Mouse (Mus musculus) neural tube, embryonic 12.5 days (tissue): Measurements from ENCODE around the gene Pnn. TPM values are rescaled to one million over a fixed set of nuclear protein-coding genes. Genes with fewer than 3 reads are reported as not detected.

ENCODE experiments used
- ATAC-seq: fragments of 200-750 bp; cut with Nextera tagmentation; 2 replicates; pipeline ENCODE4 v1.8.0; 2017; ENCODE audit warnings: low read depth, mild to moderate bottlenecking, moderate TSS enrichment, moderate library complexity; ENCODE audit not compliant: low FRiP score
- H3K27ac ChIP-seq: fragments of 300-500 bp; sonication (generic); 2 replicates; pipeline ENCODE4 v1.5.1; 2016
- H3K27me3 ChIP-seq: fragments of 300-500 bp; sonication (generic); replicated peaks from 2 replicates; pipeline ENCODE4 v1.6.1; 2016; ENCODE audit warnings: mild to moderate bottlenecking
- H3K36me3 ChIP-seq: fragments of 300-500 bp; sonication (generic); 2 replicates; pipeline ENCODE4 v1.6.1; 2016; ENCODE audit warnings: mild to moderate bottlenecking
- H3K4me1 ChIP-seq: fragments of 300-500 bp; sonication (generic); 2 replicates; pipeline ENCODE4 v1.6.1; 2016
- H3K4me2 ChIP-seq: fragments of 300-500 bp; sonication (generic); replicated peaks from 2 replicates; pipeline ENCODE4 v1.6.1; 2016; ENCODE audit warnings: mild to moderate bottlenecking
- H3K4me3 ChIP-seq: fragments of 300-500 bp; sonication (generic); 2 replicates; pipeline ENCODE4 v1.5.1; 2016
- H3K9ac ChIP-seq: fragments of 300-500 bp; sonication (generic); 2 replicates; pipeline ENCODE4 v1.6.1; 2016; ENCODE audit warnings: mild to moderate bottlenecking
- H3K9me3 ChIP-seq: fragments of 300-500 bp; sonication (generic); 2 replicates; pipeline ENCODE4 v1.6.1; 2016; ENCODE audit warnings: mild to moderate bottlenecking
- WGBS: fragments of 180-500 bp; shearing (Covaris S2); methylation state at CpG from one replicate; pipeline ENCODE4 v1.1.7; 2016; 5-methylcytosine and 5-hydroxymethylcytosine counted together
- polyA plus RNA-seq: library from polyadenylated mRNA; unstranded; fragments of >200 nt; fragmentation: Nextera tagmentation; extraction: Ambion mirVana; gene quantifications from 2 replicates; pipeline ENCODE4 v1.2.1, GENCODE M21; 2016

Gene Pnn
- polyA plus RNA-seq, result 109 and 112 TPM in 2 replicates

- H3K27me3 ChIP-seq, result no peaks in the 10 kb centered on the region
- peak within 1 kb of the TSS; percentile 99 for H3K4me3 ChIP-seq
- H3K9ac ChIP-seq, result peak within 1 kb of the TSS; percentile 98
- H3K4me1 ChIP-seq, result 0 out of 2 replicates have a peak, but pooled peaks cover 7% of the 10 kb centered on the region
- WGBS, result under 1% methylated on average over 43 of the region's 43 CpGs
- H3K36me3 ChIP-seq, result peaks cover 32% of the 10 kb centered on the region
- peak within 1 kb of the TSS; percentile 65 for H3K27ac ChIP-seq
- peak within 1 kb of the TSS; percentile 80 for H3K4me2 ChIP-seq
- ATAC-seq, result peak; percentile 99
- no peaks in the 10 kb centered on the region for H3K9me3 ChIP-seq
These were observed at the start of gene Pnn for GRCm38 (mm10) chr12:59066448-59067077. Gene Pnn, plus strand, starts transcription at chr12:59066884.

GRCm38 (mm10) chr12:59017970-59018369 is 48.7 kb upstream of the Pnn start:
- no peak overlapping the region for H3K27ac ChIP-seq
- H3K4me1 ChIP-seq, result no peaks in the 10 kb centered on the region
- 92% methylated on average over 8 of the region's 8 CpGs for WGBS
- no peak overlapping the region for H3K4me2 ChIP-seq
- no peak overlapping the region for H3K4me3 ChIP-seq
- peaks cover 35% of the 10 kb centered on the region for H3K36me3 ChIP-seq
- ATAC-seq, result no peak
- H3K27me3 ChIP-seq, result no peaks in the 10 kb centered on the region
- no peak overlapping the region for H3K9ac ChIP-seq
- H3K9me3 ChIP-seq, result no peaks in the 10 kb centered on the region

GRCm38 (mm10) chr12:59019891-59020290 is 46.8 kb upstream of the Pnn start:
- no peak overlapping the region for H3K4me2 ChIP-seq
- no peaks in the 10 kb centered on the region for H3K27me3 ChIP-seq
- WGBS, result 92% methylated on average over 2 of the region's 2 CpGs
- no peaks in the 10 kb centered on the region for H3K9me3 ChIP-seq
- peaks cover 35% of the 10 kb centered on the region for H3K36me3 ChIP-seq
- H3K4me1 ChIP-seq, result no peaks in the 10 kb centered on the region
- no peak overlapping the region for H3K9ac ChIP-seq
- H3K27ac ChIP-seq, result no peak overlapping the region
- no peak overlapping the region for H3K4me3 ChIP-seq
- no peak for ATAC-seq

- Histone ChIP-seq H3K9ac (no peak overlapping the region), H3K4me2 (no peak overlapping the region), H3K4me3 (no peak overlapping the region), H3K27me3 (no peaks in the 10 kb centered on the region), H3K36me3 (peaks cover 40% of the 10 kb centered on the region), H3K27ac (no peak overlapping the region), H3K9me3 (no peaks in the 10 kb centered on the region), H3K4me1 (no peaks in the 10 kb centered on the region)
- no peak for ATAC-seq
- 91% methylated on average over 4 of the region's 4 CpGs for WGBS
These were observed 45.4 kb upstream of the Pnn start for GRCm38 (mm10) chr12:59021306-59021705.

- Histone ChIP-seq H3K27ac (no peak overlapping the region), H3K4me1 (no peaks in the 10 kb centered on the region), H3K4me3 (no peak overlapping the region), H3K9ac (no peak overlapping the region), H3K36me3 (peaks cover 5% of the 10 kb centered on the region), H3K9me3 (no peaks in the 10 kb centered on the region), H3K4me2 (no peak overlapping the region), H3K27me3 (no peaks in the 10 kb centered on the region)
- ATAC-seq, result no peak
- 72% methylated on average over 5 of the region's 5 CpGs for WGBS
These were observed 34.6 kb upstream of the Pnn start for GRCm38 (mm10) chr12:59032101-59032500.

- peaks cover 23% of the 10 kb centered on the region for H3K36me3 ChIP-seq
- WGBS, result 65% methylated on average over 10 of the region's 10 CpGs
- peak overlapping the region; percentile 43 for H3K4me2 ChIP-seq
- no peaks in the 10 kb centered on the region for H3K4me1 ChIP-seq
- no peak overlapping the region for H3K9ac ChIP-seq
- peak; percentile 68; the same call in 1 of the 2 replicates for ATAC-seq
- H3K27me3 ChIP-seq, result no peaks in the 10 kb centered on the region
- H3K4me3 ChIP-seq, result no peak overlapping the region
- no peaks in the 10 kb centered on the region for H3K9me3 ChIP-seq
- no peak overlapping the region for H3K27ac ChIP-seq
These were observed 27.3 kb upstream of the Pnn start for GRCm38 (mm10) chr12:59039162-59039970.

- no peaks in the 10 kb centered on the region for H3K9me3 ChIP-seq
- peak; percentile 87 for ATAC-seq
- no peaks in the 10 kb centered on the region for H3K27me3 ChIP-seq
- peak overlapping the region; percentile 11; the same call in 1 of the 2 replicates for H3K4me3 ChIP-seq
- H3K27ac ChIP-seq, result no peak overlapping the region
- 3% methylated on average over 23 of the region's 23 CpGs for WGBS
- peak overlapping the region; percentile 43 for H3K4me2 ChIP-seq
- no peak overlapping the region for H3K9ac ChIP-seq
- H3K4me1 ChIP-seq, result no peaks in the 10 kb centered on the region
- peaks cover 31% of the 10 kb centered on the region for H3K36me3 ChIP-seq
These were observed 26.5 kb upstream of the Pnn start for GRCm38 (mm10) chr12:59039971-59040844.

- ATAC-seq, result 0 out of 2 replicates have a peak, but pooled peaks have one; percentile 39
- Histone ChIP-seq H3K27ac (no peak overlapping the region), H3K4me2 (no peak overlapping the region), H3K4me1 (no peaks in the 10 kb centered on the region), H3K9me3 (no peaks in the 10 kb centered on the region), H3K9ac (no peak overlapping the region), H3K27me3 (no peaks in the 10 kb centered on the region), H3K4me3 (no peak overlapping the region), H3K36me3 (peaks cover 36% of the 10 kb centered on the region)
- 37% methylated on average over 7 of the region's 7 CpGs for WGBS
These were observed 25.8 kb upstream of the Pnn start for GRCm38 (mm10) chr12:59040851-59041250.

- H3K4me3 ChIP-seq, result no peak overlapping the region
- no peaks in the 10 kb centered on the region for H3K9me3 ChIP-seq
- no peaks in the 10 kb centered on the region for H3K4me1 ChIP-seq
- no peaks in the 10 kb centered on the region for H3K27me3 ChIP-seq
- no peak overlapping the region for H3K4me2 ChIP-seq
- no peak for ATAC-seq
- no peak overlapping the region for H3K27ac ChIP-seq
- H3K9ac ChIP-seq, result no peak overlapping the region
- peaks cover 30% of the 10 kb centered on the region; the same call in 1 of the 2 replicates for H3K36me3 ChIP-seq
- WGBS, result 99% methylated on average over 3 of the region's 3 CpGs
These were observed 14.2 kb upstream of the Pnn start for GRCm38 (mm10) chr12:59052470-59052869.

- Histone ChIP-seq H3K9ac (no peak overlapping the region), H3K4me3 (no peak overlapping the region), H3K36me3 (peaks cover 25% of the 10 kb centered on the region; the same call in 1 of the 2 replicates), H3K9me3 (no peaks in the 10 kb centered on the region), H3K4me1 (no peaks in the 10 kb centered on the region), H3K4me2 (no peak overlapping the region), H3K27me3 (no peaks in the 10 kb centered on the region), H3K27ac (no peak overlapping the region)
- 94% methylated on average over 5 of the region's 5 CpGs for WGBS
- no peak for ATAC-seq
These were observed 13.5 kb upstream of the Pnn start for GRCm38 (mm10) chr12:59053166-59053565.

GRCm38 (mm10) chr12:59053976-59054375 is 12.7 kb upstream of the Pnn start:
- Histone ChIP-seq H3K27me3 (no peaks in the 10 kb centered on the region), H3K4me3 (no peak overlapping the region), H3K36me3 (peaks cover 25% of the 10 kb centered on the region; the same call in 1 of the 2 replicates), H3K4me1 (0 out of 2 replicates have a peak, but pooled peaks cover under 1% of the 10 kb centered on the region), H3K9me3 (no peaks in the 10 kb centered on the region), H3K9ac (no peak overlapping the region), H3K4me2 (no peak overlapping the region), H3K27ac (no peak overlapping the region)
- no peak for ATAC-seq
